Mouse (Mus musculus) liver, adult 2 months (tissue): ENCODE measurements around the gene Etfa. TPM values are rescaled to one million over a fixed set of nuclear protein-coding genes. Genes with fewer than 3 reads are reported as not detected.

Experiments used
- DNase-seq: peaks from one replicate; pipeline ENCODE4 v3.0.0-alpha.2; 2011; ENCODE audit warnings: low read depth, low spot score; ENCODE audit errors: extremely low read depth
- H3K27ac ChIP-seq: fragments of 200-500 bp; replicated peaks from 2 replicates; pipeline ENCODE4 v1.5.1; 2012; ENCODE audit warnings: low read depth, mild to moderate bottlenecking, control low read depth, inconsistent platforms, low read length; ENCODE audit not compliant: insufficient read depth
- H3K27me3 ChIP-seq: fragments of 200-500 bp; 2 replicates; pipeline ENCODE4 v1.6.1; 2012; ENCODE audit warnings: mild to moderate bottlenecking, moderate library complexity, low read length, inconsistent platforms; ENCODE audit not compliant: control insufficient read depth, insufficient read depth
- H3K36me3 ChIP-seq: fragments of 200-500 bp; 2 replicates; pipeline ENCODE4 v1.6.1; 2012; ENCODE audit warnings: low read length, inconsistent platforms; ENCODE audit not compliant: control insufficient read depth, insufficient read depth
- H3K4me1 ChIP-seq: fragments of 200-500 bp; 2 replicates; pipeline ENCODE4 v1.6.1; 2011; ENCODE audit warnings: low read length; ENCODE audit not compliant: control insufficient read depth, insufficient read depth
- H3K4me3 ChIP-seq: fragments of 200-500 bp; 2 replicates; pipeline ENCODE4 v1.5.1; 2011; ENCODE audit warnings: low read depth, mild to moderate bottlenecking, control low read depth, low read length, moderate library complexity; ENCODE audit not compliant: insufficient read depth
- H3K79me2 ChIP-seq: fragments of 200-500 bp; 2 replicates; pipeline ENCODE4 v1.6.1; 2012; ENCODE audit warnings: inconsistent platforms, mild to moderate bottlenecking, low read length, moderate library complexity; ENCODE audit not compliant: control insufficient read depth, insufficient read depth
- H3K9ac ChIP-seq: fragments of 200-500 bp; 2 replicates; pipeline ENCODE4 v1.6.1; 2012; ENCODE audit warnings: low read depth, mild to moderate bottlenecking, control low read depth, inconsistent platforms, low read length
- CTCF ChIP-seq: fragments of 200-500 bp; IDR thresholded peaks from 2 replicates; pipeline ENCODE4 v1.5.1; 2011; ENCODE audit warnings: low read depth, low read length, control low read depth
- POLR2A ChIP-seq: fragments of 200-500 bp; IDR thresholded peaks from 2 replicates; pipeline ENCODE4 v1.6.1; 2011; ENCODE audit warnings: low read length, control low read depth; ENCODE audit not compliant: insufficient read depth; ENCODE audit errors: extremely low read depth
- WGBS: fragments of 180-500 bp; shearing (Covaris S2); methylation state at CpG from one replicate; pipeline ENCODE4 v1.1.7; 2018; 5-methylcytosine and 5-hydroxymethylcytosine counted together
- polyA plus RNA-seq: library from polyadenylated mRNA; depleted of rRNA; stranded (reverse); fragments of >200 nt; gene quantifications from 2 replicates; pipeline ENCODE4 v1.2.3, GENCODE M21; 2012; rRNA removed
- total RNA-seq: library from RNA; depleted of rRNA; stranded (reverse); fragments of >200 nt; gene quantifications from 2 replicates; pipeline ENCODE4 v1.2.3, GENCODE M21; 2014; rRNA removed

The Etfa gene
- total RNA-seq, result 256 and 268 TPM in 2 replicates
- polyA plus RNA-seq, result 187 and 220 TPM in 2 replicates

DNA sequence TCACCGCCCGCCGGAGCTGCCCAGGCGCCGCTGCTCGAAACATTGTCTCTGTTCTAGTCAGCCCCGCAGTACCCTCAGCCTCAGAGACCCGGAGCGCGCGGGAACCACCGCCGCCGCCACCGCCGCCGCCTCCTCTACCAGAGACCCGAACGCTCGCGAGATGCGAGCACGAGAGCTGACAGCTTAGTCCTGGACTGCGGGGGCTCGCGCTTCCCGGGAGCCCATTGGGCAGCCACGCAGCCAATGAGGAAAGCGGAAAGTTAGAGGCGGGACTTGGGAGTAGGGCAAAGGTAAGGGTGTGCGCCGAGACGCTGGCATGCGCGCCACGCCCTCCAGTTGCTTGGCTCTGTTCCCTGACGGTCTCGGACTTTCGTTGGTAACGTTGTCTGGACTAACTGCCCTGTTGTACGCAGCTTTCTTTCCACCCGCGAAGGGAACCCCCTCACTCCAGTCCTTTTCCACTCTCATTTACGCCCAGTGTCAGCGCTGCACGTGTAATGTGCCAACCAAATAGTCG lies at the start of gene Etfa:
TSS of gene Etfa (minus strand) at position 217 of the 517 bp plus-strand sequence.
- DNase-seq, result peak; percentile 94

DNA sequence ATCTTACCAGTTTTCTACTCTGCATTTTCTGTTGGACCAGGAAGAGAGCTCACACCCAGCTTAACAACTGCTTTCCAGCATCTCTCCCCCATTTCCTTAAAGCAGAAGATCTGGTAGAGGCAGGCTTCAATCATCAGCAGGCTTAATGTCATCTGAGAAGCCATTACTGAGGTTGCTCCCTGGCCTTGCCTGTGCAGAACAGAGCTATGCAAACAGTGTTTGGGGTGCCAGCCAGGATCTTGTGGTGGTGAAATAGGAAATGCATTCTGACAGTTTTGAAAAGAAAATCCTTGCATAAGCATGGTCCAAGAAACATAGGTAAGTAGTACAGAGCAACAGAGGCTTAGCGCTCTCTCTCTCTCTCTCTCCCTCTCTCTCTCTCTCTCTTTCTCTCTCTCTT lies 48.9 kb upstream of the Etfa start:
- no peak for TF ChIP-seq POLR2A
- H3K27me3 ChIP-seq, result no peaks in the 10 kb centered on the region
- no peak overlapping the region for H3K4me3 ChIP-seq
- no peak overlapping the region for H3K9ac ChIP-seq
- DNase-seq, result peak; percentile 69
- no peaks in the 10 kb centered on the region for H3K36me3 ChIP-seq
- no peak overlapping the region for H3K27ac ChIP-seq
- 30% methylated on average over 1 of the region's 1 CpGs for WGBS
- H3K79me2 ChIP-seq, result no peaks in the 10 kb centered on the region
- H3K4me1 ChIP-seq, result peaks cover 2% of the 10 kb centered on the region; the same call in 1 of the 2 replicates

More for the DNA sequence above, at the start of gene Etfa:
- peaks cover 5% of the 10 kb centered on the region for H3K79me2 ChIP-seq
- TF ChIP-seq POLR2A, result peak; percentile 59; the same call in 1 of the 2 replicates
- no peak for TF ChIP-seq CTCF
- H3K4me1 ChIP-seq, result peaks cover 11% of the 10 kb centered on the region; the same call in 1 of the 2 replicates
- H3K27me3 ChIP-seq, result no peaks in the 10 kb centered on the region
- peak within 1 kb of the TSS; percentile 93 for H3K4me3 ChIP-seq
- no peaks in the 10 kb centered on the region for H3K36me3 ChIP-seq
- peak within 1 kb of the TSS; percentile 98 for H3K27ac ChIP-seq
- peak within 1 kb of the TSS; percentile 89 for H3K9ac ChIP-seq
- WGBS, result under 1% methylated on average over 47 of the region's 47 CpGs

DNA sequence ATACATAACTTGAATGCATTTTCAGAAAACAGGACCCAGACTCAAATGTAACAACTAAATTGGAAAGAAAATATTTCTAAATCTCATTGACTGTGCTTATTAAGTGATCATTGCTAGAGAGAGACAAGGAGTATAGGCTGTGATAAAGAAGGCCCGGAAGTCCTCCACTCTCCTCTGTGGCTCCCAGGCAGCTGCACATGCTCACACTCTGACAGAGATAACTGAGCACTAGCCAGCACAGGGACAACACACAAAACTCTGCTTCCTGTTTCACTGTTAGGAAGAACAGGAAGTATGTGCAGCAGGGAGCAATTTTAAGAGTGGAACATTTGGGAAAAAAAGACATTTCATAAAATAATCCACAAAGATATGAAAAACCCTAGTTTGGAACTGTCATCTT lies 42.9 kb upstream of the Etfa start:
- no peak overlapping the region for H3K9ac ChIP-seq
- no peaks in the 10 kb centered on the region for H3K79me2 ChIP-seq
- DNase-seq, result no peak
- no peak for TF ChIP-seq CTCF
- TF ChIP-seq POLR2A, result no peak
- no peaks in the 10 kb centered on the region for H3K4me1 ChIP-seq
- no peak overlapping the region for H3K4me3 ChIP-seq
- H3K27me3 ChIP-seq, result no peaks in the 10 kb centered on the region
- no peak overlapping the region for H3K27ac ChIP-seq
- 82% methylated on average over 1 of the region's 1 CpGs for WGBS
- no peaks in the 10 kb centered on the region for H3K36me3 ChIP-seq

DNA sequence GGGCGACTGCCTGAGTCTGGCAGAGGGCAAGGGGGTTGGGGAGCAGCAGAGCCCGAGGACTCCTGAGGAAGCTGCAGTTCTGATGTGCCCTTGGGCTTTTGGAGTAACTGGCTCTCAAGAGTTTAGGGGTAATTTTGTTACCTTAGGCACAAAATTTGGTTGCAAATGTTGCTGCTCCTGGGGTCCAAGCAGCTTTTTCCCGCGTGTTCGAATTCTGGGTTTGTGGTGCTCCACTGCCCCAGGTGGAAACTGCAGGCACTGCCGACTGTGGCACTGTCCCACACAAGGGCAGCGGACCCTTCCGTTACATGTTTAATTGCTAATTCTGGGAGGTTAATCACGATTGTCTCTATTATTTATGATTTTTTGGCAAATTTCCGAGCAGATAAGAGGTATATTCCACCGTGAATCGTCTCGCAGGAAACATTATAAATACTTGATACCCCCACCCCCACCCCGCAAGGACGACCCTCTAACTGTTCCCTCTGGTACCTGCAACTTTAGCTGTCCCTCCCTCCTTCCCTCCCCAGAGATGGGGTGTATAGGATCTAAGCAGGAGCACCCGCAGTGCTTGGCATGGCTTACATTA lies 37.4 kb upstream of the Etfa start:
- no peaks in the 10 kb centered on the region for H3K79me2 ChIP-seq
- H3K9ac ChIP-seq, result no peak overlapping the region
- no peaks in the 10 kb centered on the region; the same call in 1 of the 2 replicates for H3K4me1 ChIP-seq
- 31% methylated on average over 16 of the region's 16 CpGs for WGBS
- H3K4me3 ChIP-seq, result no peak overlapping the region
- H3K36me3 ChIP-seq, result no peaks in the 10 kb centered on the region
- TF ChIP-seq POLR2A (no peak), CTCF (no peak)
- no peak for DNase-seq
- peaks cover 24% of the 10 kb centered on the region for H3K27me3 ChIP-seq
- no peak overlapping the region for H3K27ac ChIP-seq

DNA sequence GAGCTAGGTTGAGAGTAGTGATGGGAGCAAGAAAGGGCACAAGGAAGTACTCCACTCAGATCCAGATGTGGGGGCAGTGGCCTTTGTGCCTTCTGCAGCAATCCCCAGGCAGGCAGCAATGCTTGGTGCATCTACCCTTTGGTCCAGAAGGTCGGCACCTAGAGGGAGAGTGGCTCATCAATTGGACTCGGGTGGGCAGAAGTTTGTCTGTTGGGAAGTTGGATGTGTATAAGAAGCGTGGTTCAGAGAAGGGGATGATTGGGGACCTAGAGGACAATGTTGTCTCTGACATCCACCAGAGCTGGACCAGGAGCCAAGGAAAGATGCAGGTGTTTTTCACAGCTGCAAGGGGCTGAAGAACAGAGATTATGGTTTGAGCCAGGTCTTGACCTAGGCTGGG lies 36.8 kb upstream of the Etfa start:
- TF ChIP-seq POLR2A (no peak), CTCF (no peak)
- no peaks in the 10 kb centered on the region for H3K36me3 ChIP-seq
- 46% methylated on average over 3 of the region's 3 CpGs for WGBS
- H3K79me2 ChIP-seq, result no peaks in the 10 kb centered on the region
- H3K4me3 ChIP-seq, result no peak overlapping the region
- H3K27ac ChIP-seq, result no peak overlapping the region
- no peak for DNase-seq
- H3K9ac ChIP-seq, result no peak overlapping the region
- peaks cover 2% of the 10 kb centered on the region for H3K4me1 ChIP-seq
- peaks cover 29% of the 10 kb centered on the region for H3K27me3 ChIP-seq
